Mouse (Mus musculus) spleen, adult 18-20 months (tissue): ENCODE measurements around the gene Tcf23.

ENCODE experiments used
- DNase-seq, 2 experiments: peaks; one replicate each; pipeline ENCODE4 v3.0.0; 2022; ENCODE audit warnings: mixed read lengths in 2 of 2

The Tcf23 gene

DNA sequence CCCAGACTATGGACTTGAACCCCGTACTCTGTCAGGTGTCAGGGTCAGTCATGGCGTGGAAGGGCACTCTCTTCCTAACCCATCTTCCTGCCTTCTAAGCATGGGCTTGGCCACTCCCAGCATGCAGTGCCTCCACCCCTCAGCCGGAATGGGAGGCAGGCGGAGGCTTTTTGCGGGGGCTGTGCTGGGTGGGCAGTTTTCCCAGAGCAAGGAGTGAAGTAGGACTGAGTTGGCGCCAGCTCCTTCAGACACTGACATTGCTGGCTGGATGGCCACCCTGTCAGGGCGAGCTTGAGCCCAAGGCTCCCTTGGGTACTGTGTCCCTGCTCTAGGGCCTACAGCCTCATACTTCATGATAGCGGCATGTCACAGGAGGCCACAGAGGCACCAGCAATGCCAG, at the start of gene Tcf23:
Gene Tcf23 (plus strand): TSS at position 247 of the 400 bp plus-strand sequence.
- no peak for DNase-seq

DNA sequence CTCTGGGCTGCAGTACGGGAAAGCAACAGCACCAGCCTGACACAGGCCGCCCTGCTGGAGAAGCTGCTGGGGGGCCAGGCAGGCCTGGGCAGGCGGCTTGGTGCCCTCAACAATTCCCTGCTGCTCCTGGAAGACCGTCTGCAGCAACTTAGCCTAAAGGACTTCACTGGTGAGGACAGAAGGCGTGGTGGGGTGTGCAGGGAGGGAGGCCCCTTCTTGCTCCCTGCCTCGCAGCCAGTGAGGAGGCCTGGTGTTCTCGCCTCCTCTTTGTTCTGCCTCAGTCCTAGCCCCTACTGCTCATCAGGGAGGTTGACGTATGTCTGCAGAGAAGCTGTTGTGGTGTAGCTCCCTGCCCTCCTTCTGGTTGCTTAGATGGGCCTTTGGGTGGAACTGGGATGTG, 49.8 kb upstream of the Tcf23 start:
- no peak for DNase-seq

DNA sequence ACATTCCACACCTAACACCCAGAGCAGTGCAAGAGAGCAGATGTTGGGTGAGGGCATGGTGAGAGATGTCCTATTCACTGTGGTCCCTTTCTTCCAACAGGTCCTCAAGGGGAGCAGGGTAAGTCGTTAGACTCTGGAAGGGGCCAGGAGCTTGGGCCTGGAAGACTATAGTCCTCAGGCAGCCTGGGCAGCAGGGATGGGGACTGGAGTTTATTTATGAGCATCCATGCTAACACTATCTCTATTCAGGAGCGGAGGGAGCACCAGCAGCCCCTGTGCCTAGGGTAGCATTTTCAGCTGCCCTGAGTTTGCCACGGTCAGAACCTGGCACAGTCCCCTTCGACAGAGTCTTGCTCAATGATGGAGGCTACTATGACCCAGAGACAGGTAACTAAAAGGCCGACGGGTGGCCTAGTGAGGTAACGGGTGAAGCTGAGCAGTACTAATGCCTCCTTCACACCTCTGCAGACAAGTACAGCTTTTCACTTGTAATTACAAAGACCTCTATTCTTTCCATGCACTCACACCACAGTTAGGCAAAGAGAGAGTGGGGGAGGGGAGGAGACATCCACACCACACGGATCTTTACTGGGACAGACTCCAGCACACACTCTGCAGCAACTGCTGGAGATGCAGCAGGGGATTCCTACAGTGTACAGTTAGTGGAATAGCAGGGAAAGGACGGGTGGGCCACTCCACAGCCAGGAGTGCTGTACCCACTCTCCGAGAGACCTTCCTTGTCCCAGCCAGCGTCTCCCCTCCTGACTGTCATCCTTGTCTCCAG, 48.4 kb upstream of the Tcf23 start:
- DNase-seq = no peak

DNA sequence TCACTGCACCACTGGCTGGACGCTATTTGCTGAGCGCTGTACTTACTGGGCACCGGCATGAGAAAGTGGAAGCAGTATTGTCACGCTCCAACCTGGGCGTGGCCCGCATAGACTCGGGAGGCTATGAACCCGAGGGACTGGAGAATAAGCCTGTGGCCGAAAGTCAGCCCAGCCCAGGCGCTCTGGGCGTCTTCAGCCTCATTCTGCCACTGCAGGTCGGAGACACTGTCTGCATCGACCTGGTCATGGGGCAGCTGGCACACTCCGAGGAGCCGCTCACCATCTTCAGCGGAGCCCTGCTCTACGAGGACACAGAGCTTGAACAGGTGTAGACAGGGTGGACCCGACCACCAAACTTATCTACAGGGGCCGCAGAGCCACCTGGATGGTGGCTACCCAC, 47.8 kb upstream of the Tcf23 start:
- DNase-seq = no peak

DNA sequence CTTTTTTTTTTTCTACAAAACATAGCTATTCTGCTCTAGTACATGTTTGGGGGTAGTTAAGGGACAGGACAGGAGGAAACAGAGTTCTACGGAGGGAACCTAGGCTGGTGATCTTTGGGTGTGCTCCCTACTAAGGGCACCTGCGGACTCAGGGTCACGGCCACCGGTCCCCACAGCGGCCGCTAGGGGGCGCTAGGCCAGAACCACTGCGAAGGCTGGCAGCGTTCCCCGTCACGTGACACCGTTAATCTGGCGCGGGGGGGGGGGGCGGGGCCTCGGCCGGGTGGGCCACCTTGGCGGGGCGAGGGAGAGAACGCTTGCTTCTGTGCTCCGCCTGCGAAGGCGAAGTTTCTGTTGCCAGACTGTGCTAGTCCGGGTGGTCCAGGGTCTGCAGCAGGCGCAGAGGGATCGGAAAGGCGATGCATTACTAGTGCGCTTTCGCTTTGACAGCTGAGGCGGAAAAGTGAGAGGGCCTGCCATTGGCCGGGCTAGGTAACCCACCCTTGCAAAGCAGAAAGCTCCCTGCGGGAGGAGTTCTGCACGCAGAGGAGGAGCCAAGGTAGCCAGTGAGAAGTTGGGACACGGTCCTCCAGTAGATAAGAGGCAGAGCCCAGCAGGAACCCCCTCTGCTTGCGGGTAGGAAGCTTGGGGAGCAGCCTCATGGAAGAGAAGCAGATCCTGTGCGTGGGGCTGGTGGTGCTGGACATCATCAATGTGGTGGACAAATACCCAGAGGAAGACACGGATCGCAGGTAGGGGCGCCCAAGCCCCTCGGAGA, 47.0 kb upstream of the Tcf23 start, which contains the start of gene Khk:
Gene Khk (plus strand): TSS at position 176 of the 778 bp plus-strand sequence.
- DNase-seq = peak; percentile 85 to 95

DNA sequence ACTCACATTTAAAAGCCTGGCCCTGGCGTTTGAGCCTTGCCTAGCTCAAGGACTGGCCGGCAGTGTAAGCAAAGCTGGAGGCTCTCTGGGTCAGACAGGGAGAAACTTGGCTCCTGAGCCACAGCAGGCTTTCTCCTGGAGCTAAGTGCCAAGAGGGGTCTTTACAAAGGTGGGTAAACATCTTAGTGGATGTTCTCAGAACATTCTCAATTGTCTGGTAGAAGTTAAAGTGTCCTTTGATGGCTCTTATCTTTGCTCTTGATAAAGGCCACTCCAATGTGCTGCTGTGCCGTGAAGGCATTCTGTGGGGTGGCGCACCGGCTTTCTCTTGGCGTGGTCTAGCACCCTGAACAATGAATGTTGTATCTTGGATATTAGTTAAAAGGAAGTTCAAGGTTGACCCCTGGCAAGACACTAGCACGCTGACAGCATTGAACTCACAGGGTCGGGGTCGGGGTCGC, 45.9 kb upstream of the Tcf23 start:
- no peak for DNase-seq

DNA sequence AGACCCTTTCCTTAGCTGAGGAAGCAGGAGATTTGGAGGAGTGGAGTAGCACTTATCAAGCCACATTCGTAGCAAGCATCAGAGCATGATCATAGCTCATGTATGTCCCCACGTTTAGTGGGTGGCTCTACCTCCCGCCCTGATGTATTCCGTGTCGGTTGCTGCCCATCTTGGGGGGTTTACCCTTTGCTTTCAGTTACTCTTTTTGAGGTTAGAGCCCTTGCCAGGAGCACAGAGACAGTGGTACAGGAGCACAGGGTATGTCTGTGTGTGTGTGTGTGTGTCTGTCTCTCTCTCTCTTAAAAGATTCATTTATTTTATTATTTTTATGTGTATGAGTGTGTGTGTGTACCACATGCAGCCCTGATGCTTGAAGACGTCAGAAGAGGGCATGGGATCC, 45.3 kb upstream of the Tcf23 start:
- no peak for DNase-seq

DNA sequence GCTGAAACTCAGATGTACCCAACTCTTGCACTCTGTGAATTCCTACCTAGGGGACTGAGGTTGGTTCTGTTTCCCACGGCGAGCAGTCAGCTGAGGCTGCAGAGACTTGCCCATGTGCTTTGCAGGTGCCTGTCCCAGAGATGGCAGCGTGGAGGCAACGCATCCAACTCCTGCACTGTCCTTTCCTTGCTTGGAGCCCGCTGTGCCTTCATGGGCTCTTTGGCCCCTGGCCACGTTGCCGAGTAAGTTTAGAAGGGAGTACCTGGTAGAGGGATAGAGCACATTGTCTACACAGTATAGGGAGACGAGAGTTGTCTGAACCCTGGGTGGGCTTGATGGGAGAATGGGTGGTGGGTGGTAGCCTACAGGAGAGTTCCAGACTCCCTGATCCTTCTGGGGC, 43.8 kb upstream of the Tcf23 start:
- DNase-seq = no peak

DNA sequence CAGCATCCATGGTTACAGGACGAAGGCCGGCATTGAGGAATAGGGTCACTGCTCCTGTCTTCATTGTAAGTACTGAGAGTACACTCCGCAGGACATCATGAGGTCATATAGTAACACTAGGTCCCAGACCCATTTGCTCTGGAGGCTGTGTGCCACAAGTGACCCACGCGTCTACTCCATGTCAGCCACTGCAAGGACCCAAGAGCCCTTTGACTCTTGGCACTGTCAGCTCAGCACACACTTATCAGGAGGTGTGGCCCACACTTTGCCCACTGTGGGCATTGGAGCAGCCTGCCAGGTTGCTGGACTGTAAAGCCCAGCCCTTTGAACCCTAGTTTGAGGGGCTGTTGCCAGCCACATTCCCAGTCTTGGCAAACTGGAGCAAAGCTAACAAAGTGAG, 43.2 kb upstream of the Tcf23 start:
- DNase-seq = no peak

DNA sequence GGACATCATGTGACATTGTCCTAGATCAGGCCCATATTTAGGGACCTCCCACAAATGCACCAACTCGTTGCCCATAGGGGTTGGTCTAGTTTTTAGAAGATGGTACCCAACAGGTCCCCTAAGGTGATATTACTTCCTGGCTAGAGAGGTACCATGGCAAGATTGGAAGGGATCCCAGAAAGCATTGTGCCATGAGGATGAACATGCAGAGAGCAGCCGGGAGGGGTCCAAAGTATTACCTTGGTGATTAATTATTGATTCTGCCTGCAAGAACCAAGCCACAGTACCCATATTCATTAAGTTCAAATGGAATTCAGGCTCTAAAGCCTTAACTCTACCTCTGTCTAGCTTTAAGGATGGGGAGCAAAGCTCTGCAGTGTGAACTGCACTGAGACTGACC, 42.4 kb upstream of the Tcf23 start:
- no peak for DNase-seq

DNA sequence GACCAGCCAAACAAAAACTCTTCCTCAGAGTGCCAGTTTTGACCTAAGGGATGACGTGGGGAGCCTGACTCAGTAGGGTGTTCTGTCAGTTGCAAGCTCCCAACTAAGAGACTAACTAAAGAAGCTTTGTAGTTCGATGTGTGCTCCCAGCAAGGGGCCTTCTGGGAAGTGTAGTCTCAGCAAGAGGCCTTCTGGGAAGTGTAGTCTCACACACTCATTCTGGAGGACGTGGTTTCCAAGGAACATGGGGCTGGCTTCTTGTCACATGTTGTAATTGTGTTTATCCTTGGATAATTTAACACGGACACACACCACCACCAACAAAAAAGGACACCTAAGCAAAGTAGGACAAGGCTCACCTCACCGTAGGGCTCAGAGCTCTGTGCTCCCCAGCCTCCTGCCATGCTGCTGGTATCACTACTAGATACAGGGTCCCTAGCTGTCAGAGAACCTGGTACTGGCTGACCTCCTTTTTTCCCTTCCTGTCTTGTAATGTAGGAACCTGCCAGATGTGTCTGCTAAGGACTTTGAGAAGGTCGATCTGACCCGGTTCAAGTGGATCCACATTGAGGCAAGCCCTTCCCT, 40.4 kb upstream of the Tcf23 start:
- DNase-seq = no peak

DNA sequence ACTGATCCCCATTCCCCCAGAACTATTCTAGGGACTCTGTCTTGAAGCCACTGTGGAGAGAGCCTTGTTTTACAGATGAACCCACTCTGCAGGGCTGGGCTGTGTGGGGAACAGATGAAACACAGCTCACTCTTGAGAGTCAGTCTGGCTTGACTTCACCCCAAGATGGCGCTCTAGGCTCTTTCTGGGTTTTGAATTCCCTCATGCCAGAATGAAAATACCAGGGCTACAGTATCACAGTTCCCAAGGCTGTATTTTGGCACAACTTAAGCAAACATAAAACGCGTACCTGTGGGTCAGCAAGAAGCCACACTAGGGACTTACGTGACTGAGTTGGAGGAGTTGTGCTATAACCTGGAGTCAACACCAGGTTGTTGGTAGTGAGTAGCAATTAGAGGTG, 38.3 kb upstream of the Tcf23 start:
- peak in 1 of 2 experiments; percentile 63 for DNase-seq

DNA sequence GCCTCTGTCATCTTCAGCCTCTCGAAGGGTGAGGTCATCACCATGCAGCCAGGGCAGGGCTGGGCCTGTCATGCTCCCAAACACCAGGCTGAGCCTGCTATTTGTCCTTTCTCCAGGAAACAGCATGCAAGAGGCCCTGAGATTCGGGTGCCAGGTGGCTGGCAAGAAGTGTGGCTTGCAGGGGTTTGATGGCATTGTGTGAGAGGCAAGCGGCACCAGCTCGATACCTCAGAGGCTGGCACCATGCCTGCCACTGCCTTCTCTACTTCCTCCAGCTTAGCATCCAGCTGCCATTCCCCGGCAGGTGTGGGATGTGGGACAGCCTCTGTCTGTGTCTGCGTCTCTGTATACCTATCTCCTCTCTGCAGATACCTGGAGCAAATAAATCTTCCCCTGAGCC, 37.6 kb upstream of the Tcf23 start:
- DNase-seq = no peak

DNA sequence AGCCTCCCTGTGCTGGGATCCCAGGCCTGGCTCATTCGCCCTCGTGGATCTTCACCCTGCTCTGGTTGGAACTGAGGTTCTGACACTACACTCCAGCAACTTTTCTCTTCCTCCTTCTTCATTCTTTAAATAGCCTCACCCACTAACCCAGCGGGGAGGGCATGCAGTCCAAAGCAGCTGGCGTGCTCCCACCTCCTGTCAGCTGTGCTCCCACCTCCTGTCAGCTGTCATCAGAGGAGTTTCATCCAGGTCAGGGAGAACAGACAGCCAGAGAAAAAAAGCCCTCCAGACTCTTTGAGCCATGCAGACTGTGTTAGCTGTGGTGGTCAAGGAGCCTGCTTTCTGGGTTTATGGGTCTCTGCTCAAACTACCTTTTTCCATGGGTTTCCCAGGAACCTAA, 37.1 kb upstream of the Tcf23 start:
- no peak for DNase-seq

DNA sequence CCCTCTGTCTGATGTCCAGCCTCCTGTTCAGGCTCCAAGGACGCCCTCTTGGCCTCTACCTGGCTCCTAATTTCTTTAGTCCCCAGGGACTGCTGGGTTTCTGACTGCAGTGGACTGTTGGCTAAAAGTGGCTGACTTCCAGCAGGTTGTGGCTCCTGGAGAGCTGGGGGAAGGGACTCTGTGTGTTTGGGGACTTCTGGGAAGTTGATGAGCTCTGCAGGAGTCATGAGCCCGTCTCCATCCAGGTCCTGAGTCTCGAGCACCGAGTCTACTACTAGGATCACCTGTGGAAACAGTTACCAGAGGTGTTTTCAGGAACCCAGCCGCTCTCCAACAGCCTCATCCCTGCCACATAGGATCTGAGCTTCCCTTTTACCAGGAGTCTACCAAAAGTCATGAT, 34.8 kb upstream of the Tcf23 start:
- DNase-seq = no peak

DNA sequence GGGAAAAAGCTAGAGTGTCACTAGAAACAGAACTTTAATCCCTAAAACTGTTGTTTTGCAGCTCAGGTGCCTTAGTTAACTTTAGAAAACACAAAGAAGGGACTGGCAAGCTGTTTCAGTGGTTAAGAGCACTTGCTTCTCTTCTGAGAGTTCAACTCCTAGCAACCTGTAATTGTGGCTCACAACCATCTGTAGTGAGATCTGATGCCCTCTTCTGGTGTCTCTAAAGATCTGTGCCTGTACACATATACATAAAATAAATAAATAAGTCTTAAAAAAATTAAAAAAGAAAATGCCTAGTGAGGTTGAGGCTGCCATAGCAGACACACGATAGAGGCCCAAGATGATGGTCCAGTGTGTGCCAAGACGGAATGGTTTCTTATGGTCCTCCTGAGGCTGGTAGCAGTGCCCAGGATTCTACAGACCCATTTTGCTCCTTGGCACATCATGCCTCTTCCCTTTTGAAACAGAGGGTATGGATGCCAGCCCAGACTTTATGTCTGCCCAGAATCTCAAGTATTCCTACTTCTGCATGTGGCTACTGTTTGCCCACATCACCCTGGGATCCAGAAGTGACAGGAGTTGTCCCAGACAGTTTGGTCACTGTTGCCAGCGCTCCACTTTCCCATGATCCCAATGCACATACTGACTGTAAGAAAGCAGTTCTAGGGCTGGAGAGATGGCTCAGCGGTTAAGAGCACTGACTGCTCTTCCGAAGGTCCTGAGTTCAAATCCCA, 33.6 kb upstream of the Tcf23 start:
- no peak for DNase-seq

DNA sequence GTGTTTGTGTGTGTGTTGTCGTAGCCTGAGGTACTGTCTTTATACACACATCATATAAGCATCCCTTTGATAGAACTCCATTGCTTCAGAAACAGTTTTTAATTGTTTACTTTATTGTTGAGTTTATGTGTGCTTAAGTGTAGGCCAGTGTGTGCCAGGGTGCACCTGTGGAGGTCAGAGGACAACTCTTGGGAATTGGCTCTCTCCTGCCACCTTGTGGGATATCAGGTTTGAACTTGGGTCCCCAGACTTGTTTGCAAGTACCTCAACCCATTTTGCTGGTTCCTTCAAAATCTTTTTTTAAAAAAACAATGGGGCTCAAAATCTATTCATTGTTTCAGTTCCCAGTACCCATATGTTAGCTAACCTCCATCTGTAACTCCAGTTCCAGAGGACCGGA, 25.5 kb upstream of the Tcf23 start:
- no peak for DNase-seq

DNA sequence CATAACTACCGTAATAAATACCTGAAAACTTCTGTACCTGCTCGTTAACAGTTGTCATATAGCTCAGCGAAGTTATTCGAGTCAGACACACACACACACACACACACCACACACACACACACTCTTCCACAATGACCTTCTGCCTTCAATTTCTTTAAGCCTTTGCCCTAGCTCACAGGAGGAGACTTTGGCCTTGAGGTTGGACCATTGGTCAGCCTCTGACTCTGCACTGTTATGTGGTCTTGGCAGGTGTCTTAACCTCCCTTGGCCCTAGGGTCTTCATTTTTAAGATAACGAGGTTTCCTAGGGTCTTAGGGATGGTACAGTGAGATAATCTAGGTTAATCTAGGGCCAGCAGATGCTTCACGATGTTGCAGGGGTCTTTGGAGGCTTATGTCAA, 24.1 kb upstream of the Tcf23 start:
- DNase-seq = no peak

DNA sequence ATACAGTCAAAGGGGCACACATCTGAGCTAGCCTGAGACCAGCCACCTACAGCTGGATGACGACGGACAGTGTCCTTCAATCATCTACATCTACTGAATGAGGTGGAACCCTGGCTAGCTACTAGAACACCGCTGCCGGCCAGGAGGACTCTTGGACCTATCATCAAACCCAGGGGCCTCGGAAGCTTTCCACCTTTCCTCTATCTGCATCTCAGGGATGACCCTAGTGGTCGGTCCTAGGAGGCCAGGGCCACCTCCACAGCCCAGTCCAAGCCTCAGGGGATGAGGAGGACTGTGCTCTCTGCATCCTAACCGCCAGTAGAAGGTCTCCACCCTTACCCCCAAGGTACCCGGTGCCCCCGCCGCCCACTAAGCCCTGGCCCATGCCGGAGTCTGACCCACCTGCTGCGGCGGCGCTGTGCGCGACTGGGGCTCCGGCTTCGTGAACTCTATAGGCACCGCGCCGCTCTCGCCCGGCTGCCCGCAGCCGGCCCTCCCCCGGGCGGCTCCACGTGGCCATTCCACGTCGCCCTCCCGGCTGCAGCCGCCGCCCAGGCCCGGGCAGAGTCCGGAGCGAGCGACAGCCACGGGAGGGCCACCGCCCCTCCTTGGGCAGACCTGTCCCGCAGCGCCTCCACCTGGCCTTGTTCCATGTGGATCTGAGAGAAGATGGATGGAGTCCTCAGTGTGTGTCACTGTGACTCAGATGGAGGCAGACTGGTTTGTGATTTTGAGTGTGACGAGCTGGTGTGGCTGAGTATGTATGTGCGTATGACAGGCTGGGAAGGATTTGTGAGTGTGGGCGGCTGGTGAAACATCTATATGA, 23.3 kb upstream of the Tcf23 start, which contains the start of gene Cgref1:
Gene Cgref1 (minus strand): TSS at position 636 of the 826 bp plus-strand sequence.
- no peak for DNase-seq

DNA sequence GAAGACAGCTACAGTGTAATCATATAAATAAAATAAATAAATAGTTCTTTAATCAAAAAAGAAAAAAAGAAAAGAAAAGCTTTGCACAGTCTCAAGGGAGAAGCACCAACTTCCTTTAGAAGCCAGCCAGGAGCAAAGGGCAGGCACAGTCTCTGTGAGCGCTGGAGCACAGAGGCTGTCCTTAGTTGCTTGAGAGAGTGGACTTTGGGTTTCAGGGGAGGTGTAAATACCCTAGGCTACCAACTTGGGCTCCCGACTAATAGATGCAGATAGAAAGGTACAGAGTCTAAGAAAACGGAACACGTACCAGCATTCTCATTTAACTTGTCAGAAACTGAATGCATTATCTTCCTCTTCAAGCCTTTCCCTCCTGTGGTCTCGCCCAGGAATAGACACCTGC, 19.8 kb upstream of the Tcf23 start:
- no peak for DNase-seq

DNA sequence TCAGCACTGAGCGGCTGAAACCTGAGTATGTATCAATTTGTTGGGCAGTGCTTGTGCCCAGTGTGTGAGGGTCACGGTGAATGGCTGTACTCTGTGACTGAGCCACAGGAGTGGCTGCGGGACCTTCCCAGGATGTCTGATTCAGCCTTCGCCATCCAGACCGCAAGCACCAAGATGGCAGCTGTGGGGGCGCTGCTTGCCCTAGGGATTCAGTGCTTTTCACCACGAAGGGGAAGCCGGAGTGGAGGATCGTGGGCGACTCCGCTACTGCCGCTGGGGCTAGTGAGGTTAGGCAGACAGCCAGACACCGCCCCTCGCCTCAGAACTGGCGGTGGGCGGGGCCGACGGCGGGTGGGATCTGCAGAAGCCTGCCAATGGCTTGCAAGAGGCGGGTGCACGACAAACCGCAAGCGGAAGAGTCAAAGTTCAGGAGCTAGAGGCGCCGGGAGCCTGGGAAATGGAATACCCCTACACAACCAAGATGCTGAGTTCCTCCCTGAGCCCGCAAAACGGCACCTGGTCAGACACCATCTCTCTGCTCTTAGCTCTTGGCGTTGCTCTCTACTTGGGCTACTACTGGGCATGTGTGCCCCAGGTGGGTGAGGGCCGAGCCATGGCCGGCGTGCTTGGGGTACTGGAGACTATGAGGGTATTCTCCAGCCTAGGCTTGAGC, 18.7 kb upstream of the Tcf23 start:
- peak; percentile 84 to 91 for DNase-seq
